Mouse (Mus musculus): ENCODE data around the gene Slc16a5. TPM values are rescaled to one million over a fixed set of nuclear protein-coding genes. Genes with fewer than 3 reads are reported as not detected.

Slc16a5 gene
- total and polyA plus RNA-seq, 3 experiments = 0.26 TPM; not detected in 2

DNA sequence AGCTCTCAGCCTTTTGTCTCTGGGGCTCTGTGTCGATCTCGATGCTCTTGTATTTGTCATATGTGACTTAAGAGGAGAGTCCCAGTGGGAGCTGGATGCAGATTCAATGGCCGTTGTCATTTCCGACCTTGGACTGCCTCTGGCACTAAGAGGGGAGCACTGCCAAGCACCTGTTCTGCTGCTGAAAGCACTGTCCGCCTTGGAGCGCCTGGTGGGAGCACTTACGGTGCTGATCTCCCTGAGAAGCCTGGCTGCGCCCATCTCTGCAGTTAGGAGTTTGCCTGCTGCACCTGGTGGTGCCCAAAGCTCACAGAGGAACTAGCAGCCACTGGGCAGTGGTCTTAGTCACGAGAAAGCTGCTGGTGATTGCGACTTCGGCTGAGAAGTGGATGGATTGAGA is 21.0 kb downstream of the Slc16a5 start:
- Histone ChIP-seq H3K9me3 (replicated peaks; ENCODE audit: insufficient read depth, low read length) (no peaks in the 10 kb centered on the region), H3K36me3 (ENCODE audit: control insufficient read depth in 1 of 2, insufficient read depth in 2 of 2, low read length in 2 of 2) (peaks cover 2 to 15% of the 10 kb centered on the region in 2 experiments; a peak in 3 of 4 replicates), H3K9ac (ENCODE audit: control insufficient read depth, low read depth, low read length, poor library complexity, severe bottlenecking) (no peak overlapping the region), H3K4me1 (ENCODE audit: control insufficient read depth in 1 of 2, insufficient read depth in 2 of 2, low read length in 2 of 2) (peaks cover 7 to 8% of the 10 kb centered on the region in 2 experiments), H3K4me3 (ENCODE audit: control insufficient read depth in 1 of 2, insufficient read depth in 1 of 2, low read depth in 2 of 2, low read length in 2 of 2) (no peak overlapping the region), H3K27me3 (ENCODE audit: control insufficient read depth in 1 of 2, insufficient read depth in 2 of 2, low read length in 2 of 2) (no peaks in the 10 kb centered on the region), H3K27ac (ENCODE audit: control insufficient read depth, low read depth, low read length) (no peak overlapping the region), H3K79me2 (ENCODE audit: control insufficient read depth, insufficient read depth, low read length, poor library complexity) (no peaks in the 10 kb centered on the region; the same call in 1 of the 2 replicates)
- DNase-seq (ENCODE audit: low read depth, low spot score) = no peak
- TF ChIP-seq CHD1 (IDR thresholded peaks at IDR 0.05; ENCODE audit: low read depth, low read length) (no peak), NELFE (IDR thresholded peaks at IDR 0.05; ENCODE audit: low read depth, low read length) (no peak), POLR2A (IDR thresholded peaks at IDR 0.05; ENCODE audit: control insufficient read depth in 1 of 2, insufficient read depth in 1 of 2, low read depth in 1 of 2, low read length in 2 of 2, poor library complexity in 1 of 2) (no peak), MAFK (IDR thresholded peaks at IDR 0.05; ENCODE audit: borderline replicate concordance, low read depth, low read length) (no peak)

DNA sequence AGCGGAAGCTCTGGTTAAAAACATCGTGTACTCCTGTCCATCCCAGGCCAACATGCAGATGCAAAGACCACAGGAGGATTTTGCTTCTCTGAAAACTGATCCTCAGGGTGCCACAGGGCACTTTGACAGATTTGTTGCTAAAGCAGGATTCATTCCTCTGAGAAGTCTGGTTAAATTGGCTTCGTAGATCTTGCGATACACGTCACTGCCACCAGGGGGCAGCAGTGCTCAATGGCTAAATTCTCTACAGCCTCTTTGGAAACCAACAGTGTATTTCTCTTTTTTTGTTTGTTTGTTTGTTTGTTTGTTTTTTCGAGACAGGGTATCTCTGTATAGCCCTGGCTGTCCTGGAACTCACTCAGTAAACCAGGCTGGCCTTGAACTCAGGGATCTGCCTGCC is 21.5 kb downstream of the Slc16a5 start:
- Histone ChIP-seq H3K27ac (ENCODE audit: control insufficient read depth, low read depth, low read length) (no peak overlapping the region), H3K9ac (ENCODE audit: control insufficient read depth, low read depth, low read length, poor library complexity, severe bottlenecking) (no peak overlapping the region), H3K9me3 (replicated peaks; ENCODE audit: insufficient read depth, low read length) (no peaks in the 10 kb centered on the region), H3K27me3 (ENCODE audit: control insufficient read depth in 1 of 2, insufficient read depth in 2 of 2, low read length in 2 of 2) (no peaks in the 10 kb centered on the region), H3K4me3 (ENCODE audit: control insufficient read depth in 1 of 2, insufficient read depth in 1 of 2, low read depth in 2 of 2, low read length in 2 of 2) (no peak overlapping the region), H3K36me3 (ENCODE audit: control insufficient read depth in 1 of 2, insufficient read depth in 2 of 2, low read length in 2 of 2) (peaks cover 2 to 10% of the 10 kb centered on the region in 2 experiments; a peak in 3 of 4 replicates), H3K79me2 (ENCODE audit: control insufficient read depth, insufficient read depth, low read length, poor library complexity) (no peaks in the 10 kb centered on the region; the same call in 1 of the 2 replicates), H3K4me1 (ENCODE audit: control insufficient read depth in 1 of 2, insufficient read depth in 2 of 2, low read length in 2 of 2) (peaks cover 2 to 5% of the 10 kb centered on the region in 2 experiments)
- peak; percentile 86 for DNase-seq (ENCODE audit: low read depth, low spot score)
- TF ChIP-seq UBTF (IDR thresholded peaks at IDR 0.05; ENCODE audit: borderline replicate concordance, insufficient read depth, low read depth, low read length) (no peak), NELFE (IDR thresholded peaks at IDR 0.05; ENCODE audit: low read depth, low read length) (no peak), ZMIZ1 (IDR thresholded peaks at IDR 0.05; ENCODE audit: low read depth, low read length) (no peak), ETS1 (IDR thresholded peaks at IDR 0.05; ENCODE audit: low read depth, low read length) (no peak), TBP (IDR thresholded peaks at IDR 0.05; ENCODE audit: low read depth, low read length) (no peak), MAZ (IDR thresholded peaks at IDR 0.05; ENCODE audit: low read depth, low read length) (no peak), TAL1 (IDR thresholded peaks at IDR 0.05; ENCODE audit: low read length) (no peak), TCF12 (IDR thresholded peaks at IDR 0.05; ENCODE audit: low read depth, low read length) (no peak), MAX (IDR thresholded peaks at IDR 0.05; ENCODE audit: low read length) (no peak), KAT2A (conservative IDR thresholded peaks at IDR 0.05; ENCODE audit: low read depth, low read length) (no peak), EP300 (IDR thresholded peaks at IDR 0.05; ENCODE audit: low read depth in 1 of 2, low read length in 2 of 2) (no peak), SIN3A (IDR thresholded peaks at IDR 0.05; ENCODE audit: low read length) (peak; percentile 65; the same call in 1 of the 2 replicates), POLR2AphosphoS5 (IDR thresholded peaks at IDR 0.05; ENCODE audit: borderline replicate concordance, low read depth, low read length) (no peak), USF2 (IDR thresholded peaks at IDR 0.05; ENCODE audit: borderline replicate concordance in 1 of 2, insufficient read depth in 1 of 2, low read depth in 1 of 2, low read length in 2 of 2) (no peak), GABPA (IDR thresholded peaks at IDR 0.05; ENCODE audit: low read depth, low read length) (no peak), E2F4 (IDR thresholded peaks at IDR 0.05; ENCODE audit: borderline replicate concordance, low read depth, low read length) (no peak), USF1 (IDR thresholded peaks at IDR 0.05; ENCODE audit: low read depth, low read length) (no peak), MXI1 (IDR thresholded peaks at IDR 0.05; ENCODE audit: low read depth, low read length) (no peak), JUND (IDR thresholded peaks at IDR 0.05; ENCODE audit: low read depth, low read length) (0 out of 2 replicates have a peak, but pooled peaks have one; percentile 32), POLR2AphosphoS2 (IDR thresholded peaks at IDR 0.05; ENCODE audit: low read length) (no peak), RAD21 (IDR thresholded peaks at IDR 0.05; ENCODE audit: low read depth, low read length) (peak; percentile 88), ZC3H11A (IDR thresholded peaks at IDR 0.05; ENCODE audit: low read depth, low read length) (peak; percentile 85), ZNF384 (IDR thresholded peaks at IDR 0.05; ENCODE audit: low read depth, low read length) (peak; percentile 66; the same call in 1 of the 2 replicates), RCOR1 (IDR thresholded peaks at IDR 0.05; ENCODE audit: low read depth, low read length) (no peak), POLR2A (IDR thresholded peaks at IDR 0.05; ENCODE audit: control insufficient read depth in 1 of 2, insufficient read depth in 1 of 2, low read depth in 1 of 2, low read length in 2 of 2, poor library complexity in 1 of 2) (no peak), HCFC1 (IDR thresholded peaks at IDR 0.05; ENCODE audit: low read depth, low read length) (no peak), MYC (IDR thresholded peaks at IDR 0.05; ENCODE audit: low read depth, low read length) (no peak), CTCF (IDR thresholded peaks at IDR 0.05 in 2 of 3, conservative IDR thresholded peaks at IDR 0.05 in 1 of 3; ENCODE audit: control insufficient read depth in 1 of 3, insufficient read depth in 1 of 3, low read depth in 2 of 3, low read length in 3 of 3, poor library complexity in 1 of 3, severe bottlenecking in 1 of 3) (peak; percentile 90 to 93 (median 93)), SMC3 (IDR thresholded peaks at IDR 0.05; ENCODE audit: low read depth, low read length) (peak; percentile 90), MAFK (IDR thresholded peaks at IDR 0.05; ENCODE audit: borderline replicate concordance, low read depth, low read length) (no peak)
